Mouse (Mus musculus): Measurements from ENCODE around the gene Slc25a1. TPM values are rescaled to one million over a fixed set of nuclear protein-coding genes. Genes with fewer than 3 reads are reported as not detected.

Gene Slc25a1
- total and polyA plus RNA-seq, 3 experiments: 113 to 141 (median 134) TPM

- peak overlapping the region; percentile 41 for H3K4me2 ChIP-seq (ENCODE audit: insufficient read depth, low read depth, poor library complexity, severe bottlenecking)
- peak overlapping the region in 2 of 3 experiments; percentile 90 to 93 for H3K4me3 ChIP-seq (replicated peaks in 1 of 3; ENCODE audit: low read depth in 2 of 3, low read length in 2 of 3, poor library complexity in 1 of 3)
- H3K27me3 ChIP-seq (replicated peaks): no peaks in the 10 kb centered on the region
- no peaks in the 10 kb centered on the region for H3K9me3 ChIP-seq (replicated peaks; ENCODE audit: low read length)
- in situ Hi-C loops (cut with MboI; ENCODE audit: low pct_ligation_motif_present, low pct_unique_long_range_greater_than_20kb, low sequenced_read_pairs) (no loop called here), dilution Hi-C loops (cut with MboI; ENCODE audit: extremely low pct_ligation_motif_present, extremely low pct_unique_long_range_greater_than_20kb, low sequenced_read_pairs) (no loop called here)
- no peak overlapping the region for H3K27ac ChIP-seq (ENCODE audit: insufficient read depth, low read depth)
- no peak for DNase-seq (ENCODE audit: extremely low read depth)
- peaks cover 7 to 37% of the 10 kb centered on the region in 2 experiments for H3K4me1 ChIP-seq (ENCODE audit: control insufficient read depth in 1 of 2, insufficient read depth in 2 of 2)
- H3K79me2 ChIP-seq (replicated peaks; ENCODE audit: control insufficient read depth, extremely low read depth, insufficient read depth, poor library complexity, severe bottlenecking): peaks cover 26% of the 10 kb centered on the region
- peaks cover 4 to 26% of the 10 kb centered on the region in 2 experiments for H3K36me3 ChIP-seq (replicated peaks in 1 of 2; ENCODE audit: control insufficient read depth in 1 of 2, insufficient read depth in 1 of 2, low read length in 1 of 2)
- TF ChIP-seq ETS1 (conservative IDR thresholded peaks at IDR 0.05; ENCODE audit: low read depth, low read length) (no peak), MXI1 (IDR thresholded peaks at IDR 0.05; ENCODE audit: low read depth, low read length) (no peak), ZMIZ1 (IDR thresholded peaks at IDR 0.05; ENCODE audit: low read depth, low read length) (no peak), CHD2 (IDR thresholded peaks at IDR 0.05; ENCODE audit: low read length) (no peak), JUND (conservative IDR thresholded peaks at IDR 0.05; ENCODE audit: low read depth, low read length) (no peak), SIN3A (IDR thresholded peaks at IDR 0.05; ENCODE audit: low read length) (no peak), TBP (conservative IDR thresholded peaks at IDR 0.05; ENCODE audit: low read depth, low read length) (no peak), E2F4 (IDR thresholded peaks at IDR 0.05; ENCODE audit: insufficient replicate concordance, low read depth, low read length) (no peak), CHD1 (IDR thresholded peaks at IDR 0.05; ENCODE audit: low read depth, low read length) (no peak), MEF2A (IDR thresholded peaks at IDR 0.05; ENCODE audit: borderline replicate concordance, low read depth, low read length) (no peak), JUN (IDR thresholded peaks at IDR 0.05; ENCODE audit: insufficient read depth, low read depth, low read length) (no peak), KAT2A (IDR thresholded peaks at IDR 0.05; ENCODE audit: insufficient replicate concordance, low read length) (no peak), HCFC1 (IDR thresholded peaks at IDR 0.05; ENCODE audit: low read depth, low read length) (no peak), POLR2A (IDR thresholded peaks at IDR 0.05; ENCODE audit: low read depth, low read length) (no peak), PAX5 (IDR thresholded peaks at IDR 0.05; ENCODE audit: low read length) (no peak), NRF1 (IDR thresholded peaks at IDR 0.05; ENCODE audit: low read depth, low read length) (no peak), ZKSCAN1 (IDR thresholded peaks at IDR 0.05; ENCODE audit: borderline replicate concordance, low read depth, low read length) (no peak)
- no peak overlapping the region for H3K9ac ChIP-seq (ENCODE audit: insufficient read depth, low read depth)
These were observed 38.2 kb downstream of the Slc25a1 start for GRCm38 (mm10) chr16:17889689-17890341.

- peaks cover 38% of the 10 kb centered on the region for H3K79me2 ChIP-seq (replicated peaks; ENCODE audit: control insufficient read depth, extremely low read depth, insufficient read depth, poor library complexity, severe bottlenecking)
- no peak overlapping the region for H3K4me2 ChIP-seq (ENCODE audit: insufficient read depth, low read depth, poor library complexity, severe bottlenecking)
- dilution Hi-C loops (cut with MboI; ENCODE audit: extremely low pct_ligation_motif_present, extremely low pct_unique_long_range_greater_than_20kb, low sequenced_read_pairs): no loop called here
- H3K4me1 ChIP-seq (ENCODE audit: control insufficient read depth in 1 of 2, insufficient read depth in 2 of 2): peaks cover 8 to 36% of the 10 kb centered on the region in 2 experiments
- H3K4me3 ChIP-seq (replicated peaks in 1 of 3; ENCODE audit: low read depth in 2 of 3, low read length in 2 of 3, poor library complexity in 1 of 3): no peak overlapping the region
- peaks cover 6% of the 10 kb centered on the region for H3K9me3 ChIP-seq (replicated peaks; ENCODE audit: low read length)
- TF ChIP-seq CHD2 (IDR thresholded peaks at IDR 0.05; ENCODE audit: low read length) (no peak), MXI1 (IDR thresholded peaks at IDR 0.05; ENCODE audit: low read depth, low read length) (no peak)
- DNase-seq (ENCODE audit: extremely low read depth): no peak
- in situ Hi-C loops (cut with MboI; ENCODE audit: low pct_ligation_motif_present, low pct_unique_long_range_greater_than_20kb, low sequenced_read_pairs): no loop called here
- no peaks in the 10 kb centered on the region for H3K27me3 ChIP-seq (replicated peaks)
- no peak overlapping the region for H3K9ac ChIP-seq (ENCODE audit: insufficient read depth, low read depth)
- peaks cover 19 to 73% of the 10 kb centered on the region in 2 experiments for H3K36me3 ChIP-seq (replicated peaks in 1 of 2; ENCODE audit: control insufficient read depth in 1 of 2, insufficient read depth in 1 of 2, low read length in 1 of 2)
- no peak overlapping the region for H3K27ac ChIP-seq (ENCODE audit: insufficient read depth, low read depth)
These were observed 43.9 kb downstream of the Slc25a1 start for GRCm38 (mm10) chr16:17884116-17884515.
